Mouse (Mus musculus) forebrain, embryonic 10.5 days (tissue): ENCODE measurements at regions not wholly inside any gene's neighbourhood (a gene's known extent, or its start where the extent isn't known, plus 50 kb on each side); places are given as distances from the start of the nearest gene placed in this dataset.

Source experiments
- DNase-seq: peaks from one replicate; pipeline ENCODE4 v3.0.0-alpha.2; 2017; ENCODE audit warnings: low spot score; ENCODE audit errors: extremely low spot score
- H3K27ac ChIP-seq: fragments of 300-500 bp; sonication (generic); 2 replicates; pipeline ENCODE4 v1.5.1; 2016; ENCODE audit warnings: mild to moderate bottlenecking
- H3K27me3 ChIP-seq: fragments of 300-500 bp; sonication (generic); 2 replicates; pipeline ENCODE4 v1.6.1; 2016; ENCODE audit warnings: mild to moderate bottlenecking; ENCODE audit not compliant: poor library complexity, severe bottlenecking
- H3K36me3 ChIP-seq: fragments of 300-500 bp; sonication (generic); replicated peaks from 2 replicates; pipeline ENCODE4 v1.6.1; 2016; ENCODE audit warnings: mild to moderate bottlenecking, moderate library complexity
- H3K4me1 ChIP-seq: fragments of 300-500 bp; sonication (generic); 2 replicates; pipeline ENCODE4 v1.6.1; 2016
- H3K4me3 ChIP-seq: fragments of 300-500 bp; sonication (generic); 2 replicates; pipeline ENCODE4 v1.5.1; 2016; ENCODE audit warnings: mild to moderate bottlenecking, moderate library complexity
- H3K9me3 ChIP-seq: fragments of 300-500 bp; sonication (generic); 2 replicates; pipeline ENCODE4 v1.6.1; 2016; ENCODE audit warnings: mild to moderate bottlenecking, moderate library complexity
- WGBS: fragments of 180-500 bp; shearing (Covaris S2); methylation state at CpG from one replicate; pipeline ENCODE4 v1.1.7; 2016; 5-methylcytosine and 5-hydroxymethylcytosine counted together

- H3K27me3 ChIP-seq, result no peaks in the 10 kb centered on the region
- no peaks in the 10 kb centered on the region for H3K9me3 ChIP-seq
- no peaks in the 10 kb centered on the region for H3K4me1 ChIP-seq
- no peak overlapping the region for H3K27ac ChIP-seq
- no peak overlapping the region for H3K4me3 ChIP-seq
- H3K36me3 ChIP-seq, result no peaks in the 10 kb centered on the region
- DNase-seq, result no peak
- 82% methylated on average over 2 of the region's 2 CpGs for WGBS
Observed at GRCm38 (mm10) chr13:39702621-39703020, 658.6 kb downstream of the Ofcc1 start.

- Histone ChIP-seq H3K36me3 (no peaks in the 10 kb centered on the region), H3K4me1 (no peaks in the 10 kb centered on the region), H3K27me3 (no peaks in the 10 kb centered on the region), H3K27ac (no peak overlapping the region), H3K9me3 (no peaks in the 10 kb centered on the region), H3K4me3 (no peak overlapping the region)
- WGBS, result 92% methylated on average over 3 of the region's 3 CpGs
- DNase-seq, result no peak
Observed at GRCm38 (mm10) chr13:39691291-39692024, 669.8 kb downstream of the Ofcc1 start.

GRCm38 (mm10) chr13:39664548-39664947 is 696.7 kb downstream of the Ofcc1 start:
- H3K9me3 ChIP-seq, result no peaks in the 10 kb centered on the region
- H3K4me3 ChIP-seq, result no peak overlapping the region
- DNase-seq, result no peak
- no peaks in the 10 kb centered on the region for H3K4me1 ChIP-seq
- H3K27me3 ChIP-seq, result no peaks in the 10 kb centered on the region
- no peaks in the 10 kb centered on the region for H3K36me3 ChIP-seq
- no peak overlapping the region for H3K27ac ChIP-seq
- 77% methylated on average over 1 of the region's 1 CpGs for WGBS

- peaks cover 34% of the 10 kb centered on the region for H3K27me3 ChIP-seq
- DNase-seq, result no peak
- H3K4me3 ChIP-seq, result no peak overlapping the region
- no peaks in the 10 kb centered on the region for H3K4me1 ChIP-seq
- no peak overlapping the region for H3K27ac ChIP-seq
- no peaks in the 10 kb centered on the region for H3K36me3 ChIP-seq
- 52% methylated on average over 12 of the region's 12 CpGs for WGBS
- H3K9me3 ChIP-seq, result no peaks in the 10 kb centered on the region
Observed at GRCm38 (mm10) chr13:39649457-39649856, 688.8 kb upstream of the Slc35b3 start.

- peaks cover 34% of the 10 kb centered on the region for H3K27me3 ChIP-seq
- no peaks in the 10 kb centered on the region for H3K36me3 ChIP-seq
- no peaks in the 10 kb centered on the region for H3K4me1 ChIP-seq
- no peak overlapping the region for H3K4me3 ChIP-seq
- WGBS, result 19% methylated on average over 9 of the region's 9 CpGs
- no peaks in the 10 kb centered on the region for H3K9me3 ChIP-seq
- DNase-seq, result peak; percentile 36
- no peak overlapping the region for H3K27ac ChIP-seq
Observed at GRCm38 (mm10) chr13:39647367-39647766, 686.7 kb upstream of the Slc35b3 start.

GRCm38 (mm10) chr13:39631506-39632132 is 670.9 kb upstream of the Slc35b3 start:
- Histone ChIP-seq H3K27ac (no peak overlapping the region), H3K4me1 (no peaks in the 10 kb centered on the region), H3K27me3 (no peaks in the 10 kb centered on the region), H3K4me3 (no peak overlapping the region), H3K9me3 (no peaks in the 10 kb centered on the region), H3K36me3 (no peaks in the 10 kb centered on the region)
- DNase-seq, result no peak
- 91% methylated on average over 8 of the region's 8 CpGs for WGBS
